Mouse (Mus musculus) olfactory bulb, adult 2 months (tissue): ENCODE data around the gene Gm3336. TPM values are rescaled to one million over a fixed set of nuclear protein-coding genes. Genes with fewer than 3 reads are reported as not detected.

ENCODE experiments used
- H3K27ac ChIP-seq: fragments of 200-500 bp; 2 replicates; pipeline ENCODE4 v1.5.1; 2012; ENCODE audit warnings: low read depth, low read length; ENCODE audit not compliant: insufficient read depth
- H3K4me1 ChIP-seq: fragments of 200-500 bp; 2 replicates; pipeline ENCODE4 v1.6.1; 2012; ENCODE audit warnings: low read length; ENCODE audit not compliant: control insufficient read depth, insufficient read depth
- H3K4me3 ChIP-seq: fragments of 200-500 bp; 2 replicates; pipeline ENCODE4 v1.5.1; 2012; ENCODE audit warnings: mild to moderate bottlenecking, low read depth, low read length, moderate library complexity; ENCODE audit not compliant: insufficient read depth
- CTCF ChIP-seq: fragments of 200-500 bp; IDR thresholded peaks from 2 replicates; pipeline ENCODE4 v1.5.1; 2012; ENCODE audit warnings: low read depth, mild to moderate bottlenecking, low read length, moderate library complexity; ENCODE audit not compliant: insufficient read depth
- POLR2A ChIP-seq: fragments of 200-500 bp; IDR thresholded peaks from 2 replicates; pipeline ENCODE4 v1.6.1; 2012; ENCODE audit warnings: mild to moderate bottlenecking, low read depth, low read length, moderate library complexity; ENCODE audit not compliant: insufficient read depth
- WGBS: fragments of 180-500 bp; shearing (Covaris S2); methylation state at CpG from one replicate; pipeline ENCODE4 v1.1.7; 2018; 5-methylcytosine and 5-hydroxymethylcytosine counted together
- polyA plus RNA-seq: library from polyadenylated mRNA; stranded (reverse); fragments of >200 nt; gene quantifications from 2 replicates; pipeline ENCODE4 v1.2.4, GENCODE M21; 2012; ENCODE audit warnings: low replicate concordance; ENCODE audit not compliant: missing spikeins, insufficient read depth, insufficient read length

The Gm3336 gene
- polyA plus RNA-seq, 1 experiment = not detected

- TF ChIP-seq POLR2A (no peak), CTCF (no peak)
- peaks cover 25% of the 10 kb centered on the region for H3K4me1 ChIP-seq
- no peak overlapping the region for H3K4me3 ChIP-seq
- no peak overlapping the region for H3K27ac ChIP-seq
Measured at GRCm38 (mm10) chr8:70678679-70679078, 39.7 kb upstream of the Gm3336 start.

- H3K4me1 ChIP-seq = peaks cover 28% of the 10 kb centered on the region
- H3K4me3 ChIP-seq = no peak overlapping the region
- WGBS = 91% methylated on average over 4 of the region's 4 CpGs
- TF ChIP-seq POLR2A (no peak), CTCF (no peak)
- no peak overlapping the region for H3K27ac ChIP-seq
Measured at GRCm38 (mm10) chr8:70679404-70679803, 38.9 kb upstream of the Gm3336 start.

GRCm38 (mm10) chr8:70680039-70680438 is 38.3 kb upstream of the Gm3336 start:
- TF ChIP-seq CTCF = no peak
- no peak for TF ChIP-seq POLR2A
- Histone ChIP-seq H3K27ac (no peak overlapping the region), H3K4me1 (peaks cover 27% of the 10 kb centered on the region), H3K4me3 (no peak overlapping the region)
- 93% methylated on average over 3 of the region's 3 CpGs for WGBS

- no peak overlapping the region for H3K4me3 ChIP-seq
- no peak for TF ChIP-seq POLR2A
- no peak for TF ChIP-seq CTCF
- peaks cover 32% of the 10 kb centered on the region for H3K4me1 ChIP-seq
- WGBS = 74% methylated on average over 3 of the region's 3 CpGs
- peak overlapping the region; percentile 77; the same call in 1 of the 2 replicates for H3K27ac ChIP-seq
Measured at GRCm38 (mm10) chr8:70681410-70681809, 36.9 kb upstream of the Gm3336 start.

- H3K4me3 ChIP-seq = peak overlapping the region; percentile 16; the same call in 1 of the 2 replicates
- TF ChIP-seq CTCF (no peak), POLR2A (no peak)
- H3K4me1 ChIP-seq = peaks cover 34% of the 10 kb centered on the region
- whole genome bisulfite sequencing = 6% methylated on average over 19 of the region's 19 CpGs
- H3K27ac ChIP-seq = peak overlapping the region; percentile 77
Measured at GRCm38 (mm10) chr8:70682193-70682592, 36.1 kb upstream of the Gm3336 start.

GRCm38 (mm10) chr8:70682692-70683091 is 35.7 kb upstream of the Gm3336 start:
- Histone ChIP-seq H3K4me1 (peaks cover 34% of the 10 kb centered on the region), H3K27ac (peak overlapping the region; percentile 77), H3K4me3 (peak overlapping the region; percentile 16; the same call in 1 of the 2 replicates)
- TF ChIP-seq CTCF = no peak
- no peak for TF ChIP-seq POLR2A
- 56% methylated on average over 3 of the region's 3 CpGs for WGBS

- H3K4me1 ChIP-seq = peaks cover 34% of the 10 kb centered on the region
- H3K4me3 ChIP-seq = no peak overlapping the region
- H3K27ac ChIP-seq = peak overlapping the region; percentile 95
- 13% methylated on average over 7 of the region's 7 CpGs for WGBS
- no peak for TF ChIP-seq CTCF
- TF ChIP-seq POLR2A = 0 out of 2 replicates have a peak, but pooled peaks have one; percentile 14
Measured at GRCm38 (mm10) chr8:70684291-70684690, 34.1 kb upstream of the Gm3336 start.

- Histone ChIP-seq H3K4me1 (peaks cover 47% of the 10 kb centered on the region), H3K4me3 (no peak overlapping the region), H3K27ac (no peak overlapping the region)
- 54% methylated on average over 8 of the region's 8 CpGs for WGBS
- TF ChIP-seq POLR2A (no peak), CTCF (no peak)
Measured at GRCm38 (mm10) chr8:70687576-70687975, 30.8 kb upstream of the Gm3336 start.

GRCm38 (mm10) chr8:70688136-70688535 is 30.2 kb upstream of the Gm3336 start:
- Histone ChIP-seq H3K4me1 (peaks cover 45% of the 10 kb centered on the region), H3K4me3 (no peak overlapping the region), H3K27ac (no peak overlapping the region)
- WGBS = 92% methylated on average over 3 of the region's 3 CpGs
- TF ChIP-seq POLR2A = no peak

- TF ChIP-seq POLR2A (no peak), CTCF (no peak)
- H3K4me1 ChIP-seq = peaks cover 30% of the 10 kb centered on the region
- 63% methylated on average over 5 of the region's 5 CpGs for WGBS
Measured at GRCm38 (mm10) chr8:70689892-70690390, 28.4 kb upstream of the Gm3336 start.

More at GRCm38 (mm10) chr8:70689892-70690390, 28.4 kb upstream of the Gm3336 start:
- Histone ChIP-seq H3K4me3 (no peak overlapping the region), H3K27ac (no peak overlapping the region)
